Mouse (Mus musculus) midbrain, embryonic 14.5 days (tissue): Measurements from ENCODE around the gene Glp2r. TPM values are rescaled to one million over a fixed set of nuclear protein-coding genes. Genes with fewer than 3 reads are reported as not detected.

Experiments
- ATAC-seq: fragments of 200-750 bp; cut with Nextera tagmentation; 2 replicates; pipeline ENCODE4 v1.8.0; 2017; ENCODE audit warnings: moderate number of reproducible peaks, moderate library complexity; ENCODE audit not compliant: low FRiP score, low TSS enrichment
- DNase-seq: peaks from one replicate; pipeline ENCODE4 v3.0.0-alpha.2; 2015
- H3K27ac ChIP-seq: fragments of 300-500 bp; sonication (generic); replicated peaks from 2 replicates; pipeline ENCODE4 v1.5.1; 2014; ENCODE audit warnings: mild to moderate bottlenecking, low read depth, low read length, moderate library complexity
- H3K27me3 ChIP-seq: fragments of 300-500 bp; sonication (generic); 2 replicates; pipeline ENCODE4 v1.6.1; 2014; ENCODE audit warnings: low read length, control low read depth, mixed read lengths; ENCODE audit not compliant: control insufficient read depth, insufficient read depth
- H3K36me3 ChIP-seq: fragments of 300-500 bp; sonication (generic); 2 replicates; pipeline ENCODE4 v1.6.1; 2014; ENCODE audit warnings: low read length, control low read depth; ENCODE audit not compliant: control insufficient read depth, insufficient read depth
- H3K4me1 ChIP-seq: fragments of 300-500 bp; sonication (generic); 2 replicates; pipeline ENCODE4 v1.6.1; 2014; ENCODE audit warnings: mild to moderate bottlenecking, antibody characterized with exemption, low read length, control low read depth; ENCODE audit not compliant: control insufficient read depth, insufficient read depth
- H3K4me2 ChIP-seq: fragments of 300-500 bp; sonication (generic); 2 replicates; pipeline ENCODE4 v1.6.1; 2014; ENCODE audit warnings: mild to moderate bottlenecking, low read length, moderate library complexity
- H3K4me3 ChIP-seq: fragments of 300-500 bp; sonication (generic); replicated peaks from 2 replicates; pipeline ENCODE4 v1.5.1; 2014; ENCODE audit warnings: low read depth, low read length
- H3K9ac ChIP-seq: fragments of 300-500 bp; sonication (generic); replicated peaks from 2 replicates; pipeline ENCODE4 v1.6.1; 2014; ENCODE audit warnings: mild to moderate bottlenecking, low read length, moderate library complexity
- H3K9me3 ChIP-seq: fragments of 300-500 bp; sonication (generic); 2 replicates; pipeline ENCODE4 v1.6.1; 2016; ENCODE audit warnings: low read length, control low read depth, mixed read lengths; ENCODE audit not compliant: control insufficient read depth
- WGBS: fragments of 180-500 bp; shearing (Covaris S2); extraction: QIAGEN DNeasy Blood & Tissue Kit; methylation state at CpG from one replicate; pipeline ENCODE4 v1.1.7; 2014; 5-methylcytosine and 5-hydroxymethylcytosine counted together
- polyA plus RNA-seq: library from polyadenylated mRNA; unstranded; fragments of >200 nt; fragmentation: Nextera tagmentation; extraction: Ambion mirVana; gene quantifications from 2 replicates; pipeline ENCODE4 v1.2.1, GENCODE M21; 2014

Glp2r gene
- polyA plus RNA-seq, 1 experiment from 2014 or later, result 0.07 TPM

DNA sequence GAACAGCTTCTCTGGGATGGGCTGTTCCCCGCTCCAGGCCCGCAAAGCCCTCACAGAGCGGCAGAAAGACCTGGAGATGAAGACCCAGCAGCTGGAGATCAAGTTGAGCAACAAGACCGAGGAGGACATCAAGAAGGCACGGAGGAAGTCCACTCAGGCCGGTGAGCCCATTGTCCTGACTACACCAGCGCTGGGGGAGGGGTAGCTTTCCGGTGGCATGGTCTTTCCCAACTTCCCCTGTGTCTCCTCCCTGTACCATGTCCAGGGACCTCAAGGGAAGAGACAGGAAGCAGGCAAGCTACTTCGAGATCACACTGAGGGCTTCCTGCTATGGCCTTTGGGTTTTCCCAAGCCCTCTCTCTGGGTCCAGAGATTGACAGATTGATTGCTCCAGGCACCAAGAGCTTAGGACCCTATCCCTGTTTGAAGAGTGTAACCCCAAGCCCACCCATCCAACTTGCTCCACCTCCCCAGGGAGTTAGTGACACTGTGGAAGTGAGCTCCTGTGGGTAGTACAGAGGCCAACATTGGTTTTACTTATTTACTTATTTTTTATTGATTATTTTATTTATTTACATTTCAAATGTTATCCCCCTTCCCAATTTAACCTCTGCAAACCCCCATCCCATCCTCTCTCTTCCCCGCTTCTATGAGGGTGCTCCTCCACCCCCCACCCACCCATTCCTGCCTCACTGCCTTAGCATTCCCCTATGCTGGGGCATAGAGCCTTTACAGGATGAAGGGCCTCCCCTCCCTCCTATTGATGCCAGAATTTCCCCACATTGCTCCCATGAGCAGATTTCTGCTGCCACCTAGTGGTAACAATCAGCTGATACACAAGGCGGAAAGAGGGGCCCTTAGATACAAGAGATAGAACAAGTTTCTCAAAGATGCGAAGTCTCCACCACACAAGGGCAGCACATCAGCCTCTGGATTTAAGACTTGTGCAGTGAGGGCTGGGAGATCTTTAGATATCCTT lies 95.1 kb downstream of the Glp2r start:
- H3K36me3 ChIP-seq, result no peaks in the 10 kb centered on the region
- no peak overlapping the region for H3K27ac ChIP-seq

DNA sequence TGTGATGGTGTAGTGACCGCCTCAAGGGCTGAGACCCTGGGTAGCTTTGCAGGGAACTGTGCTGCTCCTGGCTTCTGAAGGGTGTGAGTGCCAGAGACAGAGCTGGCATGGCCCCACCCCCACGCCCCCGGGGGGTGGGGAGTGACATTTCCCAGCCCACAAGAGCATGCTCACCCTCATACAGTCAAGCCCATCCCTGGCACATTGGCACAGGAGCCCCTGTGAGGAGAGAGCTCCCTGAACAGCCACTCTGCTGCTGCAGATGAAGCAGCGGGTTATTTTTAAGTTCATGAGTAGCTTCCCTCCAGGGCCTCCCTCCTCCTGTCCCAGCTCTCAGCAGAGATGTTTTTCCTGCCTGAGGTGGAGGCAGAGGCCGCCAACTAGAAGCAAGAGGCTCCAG lies 98.8 kb downstream of the Glp2r start:
- WGBS, result 74% methylated on average over 5 of the region's 5 CpGs
- ATAC-seq (no peak), DNase-seq (no peak)
- Histone ChIP-seq H3K4me2 (no peak overlapping the region), H3K27ac (no peak overlapping the region), H3K9me3 (no peaks in the 10 kb centered on the region), H3K4me3 (no peak overlapping the region), H3K27me3 (no peaks in the 10 kb centered on the region), H3K4me1 (no peaks in the 10 kb centered on the region), H3K36me3 (no peaks in the 10 kb centered on the region), H3K9ac (no peak overlapping the region)

More for the DNA sequence above, 95.1 kb downstream of the Glp2r start:
- peak; percentile 53 for ATAC-seq
- no peaks in the 10 kb centered on the region for H3K9me3 ChIP-seq
- peak; percentile 93 for DNase-seq
- H3K4me3 ChIP-seq, result no peak overlapping the region
- no peak overlapping the region for H3K9ac ChIP-seq
- 61% methylated on average over 12 of the region's 12 CpGs for WGBS
- H3K4me2 ChIP-seq, result no peak overlapping the region
- no peaks in the 10 kb centered on the region for H3K27me3 ChIP-seq
- no peaks in the 10 kb centered on the region for H3K4me1 ChIP-seq

DNA sequence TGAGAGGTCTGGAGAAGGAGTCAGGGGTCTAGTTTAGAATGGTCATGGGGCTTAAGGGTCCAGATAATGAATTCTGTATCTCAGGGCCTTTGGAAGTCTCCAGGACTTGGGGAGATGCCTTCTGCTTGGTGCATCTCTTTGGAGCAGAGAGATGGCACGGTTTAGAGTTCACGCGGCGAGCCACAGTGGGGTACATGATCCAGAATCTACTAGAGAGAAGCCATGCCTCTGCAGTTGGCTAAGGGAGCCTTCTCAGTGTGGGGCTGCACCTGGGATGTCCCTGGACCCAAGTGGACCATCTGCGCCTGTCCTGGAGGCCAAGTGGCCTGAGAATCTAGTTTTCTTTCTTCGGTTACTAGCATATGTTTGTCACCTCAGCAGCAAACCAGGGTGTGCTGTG lies 100.9 kb downstream of the Glp2r start:
- Histone ChIP-seq H3K27ac (no peak overlapping the region), H3K4me2 (no peak overlapping the region), H3K9ac (no peak overlapping the region), H3K4me1 (no peaks in the 10 kb centered on the region), H3K9me3 (no peaks in the 10 kb centered on the region), H3K4me3 (no peak overlapping the region), H3K27me3 (no peaks in the 10 kb centered on the region), H3K36me3 (no peaks in the 10 kb centered on the region)
- WGBS, result 94% methylated on average over 6 of the region's 6 CpGs
- DNase-seq (no peak), ATAC-seq (no peak)

DNA sequence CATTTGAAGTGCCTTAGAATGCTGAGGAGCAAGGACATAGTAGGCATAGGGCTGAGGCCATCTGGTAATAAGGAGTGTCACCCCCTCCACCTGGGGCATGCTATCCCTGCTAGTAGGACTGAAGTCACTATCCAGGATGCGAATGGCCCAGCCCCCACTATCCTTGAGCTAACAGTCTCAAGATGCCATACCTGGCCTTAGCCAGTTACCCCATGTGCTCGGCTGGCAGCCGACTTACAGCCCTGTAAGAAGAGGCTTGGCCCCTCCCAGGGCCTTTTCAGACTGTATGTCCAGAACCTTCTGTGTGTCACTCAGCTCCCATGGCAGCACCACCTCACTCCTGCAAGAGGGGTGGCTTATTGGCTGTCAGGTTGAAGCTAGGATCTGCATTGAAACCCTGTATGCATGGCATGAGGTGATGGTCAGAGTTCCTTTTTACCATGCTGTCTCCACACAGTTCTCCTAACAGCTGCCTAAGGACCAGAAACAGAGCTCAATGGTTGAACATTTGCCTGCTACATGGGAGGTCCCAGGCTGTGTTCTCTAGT lies 102.4 kb downstream of the Glp2r start:
- H3K36me3 ChIP-seq, result no peaks in the 10 kb centered on the region
- 89% methylated on average over 3 of the region's 3 CpGs for WGBS
- ATAC-seq (no peak), DNase-seq (no peak)
- H3K27ac ChIP-seq, result no peak overlapping the region
- no peaks in the 10 kb centered on the region for H3K4me1 ChIP-seq
- no peak overlapping the region for H3K4me2 ChIP-seq
- no peaks in the 10 kb centered on the region for H3K27me3 ChIP-seq
- no peak overlapping the region for H3K9ac ChIP-seq
- no peak overlapping the region for H3K4me3 ChIP-seq
- H3K9me3 ChIP-seq, result no peaks in the 10 kb centered on the region

- ATAC-seq (no peak), DNase-seq (no peak)
- H3K4me3 ChIP-seq, result no peak overlapping the region
- H3K9ac ChIP-seq, result no peak overlapping the region
- H3K36me3 ChIP-seq, result no peaks in the 10 kb centered on the region
- no peak overlapping the region; the same call in 1 of the 2 replicates for H3K27ac ChIP-seq
- H3K4me2 ChIP-seq, result no peak overlapping the region
- WGBS, result 84% methylated on average over 13 of the region's 13 CpGs
- no peaks in the 10 kb centered on the region for H3K27me3 ChIP-seq
- H3K4me1 ChIP-seq, result no peaks in the 10 kb centered on the region
- no peaks in the 10 kb centered on the region for H3K9me3 ChIP-seq
These were observed 103.2 kb downstream of the Glp2r start for GRCm38 (mm10) chr11:67667531-67668332.

GRCm38 (mm10) chr11:67666129-67666528 lies 104.8 kb downstream of the Glp2r start:
- WGBS, result 77% methylated on average over 5 of the region's 5 CpGs
- H3K9me3 ChIP-seq, result no peaks in the 10 kb centered on the region
- H3K4me1 ChIP-seq, result no peaks in the 10 kb centered on the region
- no peak overlapping the region for H3K4me3 ChIP-seq
- ATAC-seq (no peak), DNase-seq (no peak)
- H3K27me3 ChIP-seq, result no peaks in the 10 kb centered on the region
- no peaks in the 10 kb centered on the region for H3K36me3 ChIP-seq
- H3K4me2 ChIP-seq, result no peak overlapping the region
- no peak overlapping the region for H3K9ac ChIP-seq
- no peak overlapping the region for H3K27ac ChIP-seq

DNA sequence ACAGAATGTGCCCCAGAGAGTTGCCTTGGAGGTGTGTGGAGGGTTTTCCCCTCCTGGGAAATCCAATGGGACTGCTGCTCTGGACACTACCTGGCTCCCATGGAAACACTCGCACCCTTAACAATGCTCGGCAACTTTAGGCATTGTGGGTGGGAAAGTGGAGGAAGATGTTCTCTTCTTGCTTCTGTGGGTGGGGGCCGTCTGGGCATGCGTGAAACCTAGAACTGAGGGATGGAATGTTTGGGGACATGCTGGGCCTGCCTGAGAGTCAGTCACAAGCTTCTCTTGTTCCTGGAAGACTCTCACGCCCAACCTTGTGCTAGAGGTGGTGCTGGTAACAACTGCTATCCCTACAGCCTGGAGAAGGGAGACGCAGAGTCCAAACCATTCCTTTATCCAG lies 106.0 kb downstream of the Glp2r start:
- Histone ChIP-seq H3K9ac (no peak overlapping the region), H3K4me2 (no peak overlapping the region), H3K36me3 (no peaks in the 10 kb centered on the region), H3K9me3 (no peaks in the 10 kb centered on the region), H3K27ac (no peak overlapping the region), H3K4me1 (no peaks in the 10 kb centered on the region), H3K4me3 (no peak overlapping the region), H3K27me3 (no peaks in the 10 kb centered on the region)
- 84% methylated on average over 6 of the region's 6 CpGs for WGBS
- DNase-seq, result no peak
- no peak for ATAC-seq

GRCm38 (mm10) chr11:67664261-67664660 lies 106.7 kb downstream of the Glp2r start:
- no peak overlapping the region for H3K27ac ChIP-seq
- no peaks in the 10 kb centered on the region for H3K36me3 ChIP-seq
- H3K4me1 ChIP-seq, result no peaks in the 10 kb centered on the region
- WGBS, result 87% methylated on average over 3 of the region's 3 CpGs
- H3K4me3 ChIP-seq, result no peak overlapping the region
- no peaks in the 10 kb centered on the region for H3K27me3 ChIP-seq
- no peak overlapping the region for H3K9ac ChIP-seq
- DNase-seq (no peak), ATAC-seq (no peak)
- H3K4me2 ChIP-seq, result no peak overlapping the region
- no peaks in the 10 kb centered on the region for H3K9me3 ChIP-seq
